Mouse (Mus musculus) common myeloid progenitor, adult 5-6 weeks (primary cell): ENCODE measurements around the gene Atp5c1. TPM values are rescaled to one million over a fixed set of nuclear protein-coding genes. Genes with fewer than 3 reads are reported as not detected.

Experiments used
- ATAC-seq: replicated peaks from 2 replicates; pipeline ENCODE4 v1.8.0; 2016; ENCODE audit warnings: low read depth, mild to moderate bottlenecking, moderate TSS enrichment, inconsistent platforms; ENCODE audit not compliant: poor library complexity, severe bottlenecking
- total RNA-seq: library from RNA; stranded (forward); fragments of 200-1000, 187-1606 nt; gene quantifications from 2 replicates; pipeline ENCODE4 v1.2.3, GENCODE M21; 2017

Atp5c1 gene
- total RNA-seq, 1 experiment from 2014 or later = 446 TPM

DNA sequence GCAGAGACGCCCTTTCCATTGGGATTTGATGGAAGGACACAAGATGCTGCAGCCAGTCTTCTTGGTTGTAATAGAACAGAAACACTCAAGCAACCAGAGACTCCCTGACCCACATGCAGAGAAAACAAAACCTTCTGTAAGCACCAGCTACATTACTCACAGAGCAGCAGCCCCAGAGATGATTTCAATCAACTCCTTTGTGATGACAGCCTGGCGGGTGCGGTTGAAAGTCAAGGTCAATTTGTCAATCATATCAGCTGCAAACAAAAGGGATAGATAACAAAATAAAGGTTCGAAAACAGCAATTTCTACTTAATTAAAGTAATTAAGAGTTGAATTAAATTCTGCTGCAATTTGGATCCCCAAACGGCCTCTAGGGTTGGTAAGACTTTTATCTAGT lies 21.5 kb downstream of the Atp5c1 start:
- no peak for ATAC-seq

DNA sequence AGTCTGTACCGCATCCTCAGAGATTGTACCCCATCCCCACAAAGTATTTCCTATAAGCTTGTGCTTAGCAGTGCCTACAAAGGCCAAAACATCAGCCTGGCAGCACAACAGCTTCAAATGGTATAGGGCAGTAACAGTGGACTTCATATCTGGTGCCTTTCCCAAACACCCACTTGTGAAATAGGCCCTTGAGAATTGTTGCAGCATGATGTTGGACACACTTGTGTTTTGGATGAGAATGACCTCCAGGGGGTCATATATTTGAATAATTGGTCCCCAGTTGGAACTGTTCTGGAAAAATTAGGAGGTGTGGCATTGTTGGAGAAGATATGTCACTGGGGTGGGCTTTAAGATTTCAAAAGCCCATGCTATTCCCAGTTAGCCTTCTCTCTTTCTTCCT lies 28.3 kb downstream of the Atp5c1 start:
- no peak for ATAC-seq

DNA sequence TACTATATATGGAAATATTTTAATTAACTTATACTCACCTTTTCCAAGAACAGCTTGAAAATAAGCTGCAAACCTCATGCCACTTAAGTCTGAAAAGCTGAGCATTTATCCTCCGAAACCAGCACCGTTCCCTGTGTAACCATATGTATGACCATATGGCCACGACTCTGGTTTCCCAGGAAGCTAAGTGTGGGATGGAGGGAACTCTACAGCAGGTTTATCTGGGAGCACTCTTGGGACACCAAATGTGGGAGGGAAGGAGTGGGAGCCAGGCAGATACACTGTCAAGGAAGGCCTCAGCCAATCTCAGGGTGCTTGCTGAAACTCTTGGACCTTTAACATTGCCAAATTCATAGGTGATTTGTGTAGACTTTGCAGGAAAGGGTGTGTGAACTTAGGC lies 29.4 kb downstream of the Atp5c1 start:
- no peak for ATAC-seq

DNA sequence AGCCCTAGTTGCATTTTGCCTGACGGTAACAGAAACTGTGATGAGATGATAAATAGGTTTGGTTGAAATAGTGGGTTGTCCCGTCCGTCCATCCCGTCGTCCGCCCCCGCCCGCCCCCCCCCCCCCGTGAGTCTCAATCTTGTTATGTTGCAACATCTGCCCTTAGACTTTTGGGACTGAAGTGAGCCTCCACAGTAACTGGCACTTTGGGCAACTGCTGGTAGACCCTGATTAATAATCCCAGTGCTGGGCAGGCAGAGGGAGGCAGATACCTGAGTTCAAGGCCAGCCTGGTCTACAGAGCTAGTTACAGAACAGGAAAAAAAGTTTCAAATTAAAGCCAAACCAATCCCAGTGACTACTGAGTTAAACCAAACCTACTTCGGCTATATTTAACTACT lies 30.9 kb downstream of the Atp5c1 start:
- ATAC-seq = no peak

DNA sequence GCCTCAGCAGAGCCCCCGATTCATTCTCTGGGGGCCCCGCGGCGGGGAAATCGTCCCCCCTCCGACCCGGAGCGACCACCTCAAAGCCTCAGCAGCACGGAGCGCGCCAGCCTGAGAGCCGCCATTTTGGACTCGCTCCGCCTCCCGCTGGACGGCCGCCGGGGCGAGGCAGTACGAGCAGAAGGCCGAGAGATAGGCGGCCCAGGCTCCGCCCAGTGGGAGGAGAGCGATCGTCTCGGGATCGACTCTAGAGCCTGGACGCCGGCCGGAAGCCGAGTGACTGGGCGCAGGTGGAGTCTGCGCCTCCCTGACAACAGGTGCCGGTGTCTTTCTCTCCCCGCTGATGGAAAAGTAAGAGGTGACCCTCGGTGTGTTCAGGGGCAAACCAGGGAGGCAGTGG lies 31.8 kb downstream of the Atp5c1 start, which contains the start of gene Taf3:
Gene Taf3 (minus strand): TSS at position 136 of the 400 bp plus-strand sequence.
- peak; percentile 96 for ATAC-seq

DNA sequence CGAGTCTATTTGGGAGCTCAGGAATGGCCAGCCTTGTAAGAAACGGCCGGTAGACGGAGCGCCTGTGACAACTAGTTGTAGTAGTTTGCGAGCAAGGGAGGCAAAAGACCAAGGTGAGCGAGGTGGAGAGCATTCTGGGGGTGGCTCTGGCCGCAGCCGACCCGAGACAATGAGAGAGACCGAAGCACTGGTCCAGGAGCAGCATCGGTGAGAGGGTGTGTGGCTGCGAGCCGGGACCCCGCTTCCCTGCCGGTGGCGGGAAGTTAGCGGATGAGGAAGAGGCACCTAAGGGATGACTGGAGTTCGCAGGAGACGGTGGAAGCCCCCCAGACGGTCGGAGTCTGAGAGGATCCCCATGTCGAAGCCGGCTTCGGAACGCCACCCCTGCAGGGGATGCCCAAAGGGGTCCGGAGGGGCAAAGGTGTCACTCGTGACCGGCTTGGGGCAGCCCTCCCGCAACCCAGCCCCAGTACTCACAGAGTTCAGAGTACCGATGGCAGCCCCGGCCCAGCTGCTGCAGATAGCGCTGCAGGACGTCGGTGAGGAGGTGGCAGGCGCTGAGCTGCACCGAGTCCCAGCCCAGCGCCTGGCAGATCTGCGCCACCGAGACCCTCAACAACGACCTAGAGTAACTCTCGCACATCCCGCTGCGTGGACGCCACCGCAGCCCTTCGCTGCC lies 32.4 kb downstream of the Atp5c1 start:
- ATAC-seq = peak; percentile 45

DNA sequence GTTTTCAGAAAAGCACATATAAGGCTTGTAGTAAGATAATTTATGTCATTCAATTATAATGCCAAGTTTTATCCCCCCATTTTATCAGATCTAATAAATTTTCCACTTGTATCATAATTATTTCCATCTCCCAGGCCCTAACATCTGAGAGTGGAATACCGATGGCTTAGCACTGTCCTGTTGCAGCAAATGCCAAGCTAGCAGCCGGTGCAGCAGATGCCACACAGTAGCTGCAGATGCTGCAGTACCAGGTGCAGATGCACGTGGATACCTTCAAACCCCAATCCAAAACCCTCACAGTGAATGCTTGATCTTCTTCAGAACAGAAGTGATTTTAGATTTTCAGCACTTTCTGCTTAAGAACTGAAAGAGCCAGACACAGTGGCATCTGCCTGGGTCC lies 45.3 kb downstream of the Atp5c1 start:
- no peak for ATAC-seq

DNA sequence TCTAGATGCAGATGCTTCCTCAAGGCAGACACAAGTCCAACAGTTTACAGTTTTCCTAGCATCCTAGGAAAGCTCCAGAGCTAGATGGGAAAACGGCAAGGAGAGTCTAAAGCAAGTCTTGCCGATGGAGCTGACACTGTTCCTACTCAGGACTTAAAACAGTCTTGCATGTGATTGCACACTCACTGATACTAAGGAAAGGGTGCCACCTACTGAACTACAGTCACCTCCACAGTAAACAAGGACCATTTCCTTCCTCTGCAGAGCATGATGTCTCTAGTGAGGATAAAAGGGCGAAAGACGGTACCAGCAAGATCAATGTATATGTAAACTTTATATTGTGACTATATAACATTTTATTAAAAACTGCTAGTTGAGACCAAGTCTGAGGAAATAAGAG lies 46.6 kb downstream of the Atp5c1 start:
- no peak for ATAC-seq

DNA sequence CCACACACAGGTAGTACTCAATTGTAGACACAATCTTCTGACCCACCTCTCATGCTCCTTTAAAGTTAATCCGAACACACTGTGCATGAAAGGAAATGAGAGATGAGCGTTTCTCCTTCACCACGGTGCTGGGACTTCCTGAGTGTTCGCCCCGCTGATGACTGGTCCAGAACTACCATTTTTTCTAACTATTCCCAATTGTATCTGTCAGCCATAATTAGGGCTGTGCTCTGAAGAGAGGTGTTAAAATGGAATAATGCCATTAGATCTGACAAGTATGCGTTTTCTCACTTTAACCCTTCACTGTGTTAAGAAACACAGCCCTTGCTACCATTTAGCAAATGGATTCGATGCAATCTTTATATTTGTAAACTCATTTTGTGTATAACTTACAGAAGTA lies 50.6 kb downstream of the Atp5c1 start:
- no peak for ATAC-seq

DNA sequence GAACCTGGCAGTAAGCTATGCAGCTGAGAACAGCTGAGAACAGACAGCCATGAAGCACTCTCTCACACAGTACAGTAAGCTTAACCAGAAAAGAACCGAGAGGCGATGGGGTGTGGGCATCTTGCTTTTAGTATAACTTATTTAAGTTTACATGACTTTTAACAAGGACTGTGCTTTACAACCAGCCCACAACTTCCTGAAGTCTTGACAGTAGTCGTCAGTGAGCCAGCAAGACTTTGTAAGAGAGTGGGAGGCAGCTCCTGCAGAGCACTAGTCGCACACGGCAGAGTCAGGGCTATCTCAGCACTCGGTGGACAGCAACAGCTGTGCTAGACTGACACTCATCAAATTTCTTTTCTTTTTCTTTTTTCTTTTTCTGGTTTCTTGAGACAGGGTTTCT lies 56.0 kb downstream of the Atp5c1 start:
- peak; percentile 66 for ATAC-seq

DNA sequence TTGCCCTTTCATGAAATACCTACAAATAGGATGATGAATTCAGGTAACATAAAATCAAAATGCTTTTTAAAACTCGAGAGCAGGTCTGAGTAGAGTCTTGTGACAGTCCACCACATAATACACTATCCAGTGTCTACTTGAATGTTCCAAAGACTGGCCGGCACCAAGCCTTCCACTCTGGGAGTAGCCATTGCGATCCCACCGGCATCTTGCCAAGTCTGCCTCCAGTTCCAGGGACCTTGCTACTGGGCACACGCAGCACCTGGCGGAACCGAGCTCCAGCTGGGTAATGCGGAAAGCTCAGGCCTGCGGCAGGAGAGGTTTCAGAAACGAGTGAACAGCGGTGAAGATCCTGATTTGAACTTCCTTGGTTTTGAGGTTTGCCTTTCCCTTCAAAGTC lies 59.0 kb downstream of the Atp5c1 start:
- no peak for ATAC-seq

DNA sequence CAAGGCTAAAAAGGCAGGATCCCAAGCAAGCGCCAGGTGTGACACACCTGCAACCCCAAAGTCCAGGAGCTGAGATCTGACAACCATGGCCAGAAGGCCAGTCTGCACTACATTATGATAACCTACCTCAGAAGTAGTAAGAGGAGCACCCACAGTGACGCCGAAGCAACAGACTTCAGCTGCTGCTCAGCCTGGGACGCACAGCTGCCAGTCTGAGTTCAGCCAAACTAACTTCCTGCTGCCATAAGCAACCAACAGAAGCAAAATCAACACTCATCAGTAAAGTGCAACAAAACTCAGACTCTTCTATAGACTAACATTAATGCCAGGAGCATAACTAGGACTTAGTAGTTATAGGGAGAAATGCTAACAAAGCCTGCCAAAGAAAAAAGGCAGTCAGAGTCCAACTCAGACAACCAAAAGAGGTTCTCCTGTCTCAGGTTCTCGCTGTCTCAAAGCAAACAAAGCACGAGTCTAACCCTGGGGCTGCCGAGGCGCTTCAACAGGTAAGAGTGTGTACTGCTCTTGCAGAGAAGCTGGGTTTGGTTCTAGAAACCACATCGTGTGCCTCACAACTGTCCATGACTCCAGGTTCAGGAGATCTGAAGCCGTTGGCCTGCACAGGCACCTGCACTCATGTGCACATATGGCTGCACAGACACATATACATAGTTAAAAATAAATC lies 65.2 kb downstream of the Atp5c1 start:
- ATAC-seq = no peak

DNA sequence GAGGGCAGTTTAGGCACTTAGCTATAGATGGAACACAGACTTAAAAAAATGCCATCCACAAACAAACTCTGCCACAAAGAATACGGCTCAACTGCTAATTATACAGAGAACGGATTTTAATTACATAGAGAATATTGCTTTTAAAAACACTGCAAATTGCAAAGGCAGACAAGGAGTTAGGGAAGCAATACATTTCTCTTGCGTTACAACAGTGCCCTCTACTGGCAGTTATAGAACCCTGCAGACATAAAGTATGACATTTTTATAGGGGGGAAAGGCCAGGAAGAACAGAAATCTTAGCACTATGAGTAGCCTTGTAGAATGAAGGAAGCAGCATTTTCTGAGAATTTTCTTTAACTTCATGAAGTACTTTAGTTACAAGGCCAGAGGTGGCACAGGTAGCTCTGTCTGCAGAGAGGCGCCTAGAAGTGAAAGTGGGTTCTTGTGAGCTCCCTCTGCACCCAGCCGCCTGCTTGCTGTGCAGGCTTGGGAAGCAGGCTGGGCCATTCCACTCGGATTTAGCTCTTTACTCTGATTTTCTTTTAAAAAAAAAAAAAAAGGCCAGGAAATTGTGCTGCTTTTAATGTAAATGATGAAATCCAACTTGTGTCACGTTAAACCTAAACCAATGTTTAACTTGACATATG lies 69.9 kb downstream of the Atp5c1 start:
- peak; percentile 81 for ATAC-seq

DNA sequence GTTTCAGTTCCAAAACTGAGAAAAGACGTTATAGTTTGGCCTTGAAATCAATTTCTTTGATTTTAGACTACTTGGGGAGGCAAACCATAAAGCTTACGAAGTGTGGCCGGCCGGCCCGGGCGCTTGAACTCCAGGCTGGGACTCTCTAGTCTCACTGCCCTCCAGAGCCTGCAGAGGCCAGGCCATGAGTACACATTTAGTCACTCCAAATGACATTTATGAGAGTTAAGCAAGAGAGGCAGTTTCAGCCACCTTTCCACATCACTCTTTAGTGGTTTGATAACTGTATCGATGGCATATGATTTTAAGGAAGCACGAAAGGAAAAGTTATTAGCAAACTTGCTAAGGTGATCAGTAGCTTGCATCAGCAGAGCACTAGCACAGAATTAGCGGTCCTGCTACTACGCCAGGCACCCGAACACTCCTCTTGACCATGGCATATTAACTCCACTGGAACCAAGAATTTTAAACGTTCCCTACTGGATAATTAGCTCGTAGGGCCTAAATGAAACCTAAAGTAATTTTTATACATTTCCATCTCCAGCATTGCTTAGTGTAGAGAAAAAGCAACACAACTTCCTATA lies 70.5 kb downstream of the Atp5c1 start:
- ATAC-seq = 0 out of 2 replicates have a peak, but pooled peaks have one; percentile 9

DNA sequence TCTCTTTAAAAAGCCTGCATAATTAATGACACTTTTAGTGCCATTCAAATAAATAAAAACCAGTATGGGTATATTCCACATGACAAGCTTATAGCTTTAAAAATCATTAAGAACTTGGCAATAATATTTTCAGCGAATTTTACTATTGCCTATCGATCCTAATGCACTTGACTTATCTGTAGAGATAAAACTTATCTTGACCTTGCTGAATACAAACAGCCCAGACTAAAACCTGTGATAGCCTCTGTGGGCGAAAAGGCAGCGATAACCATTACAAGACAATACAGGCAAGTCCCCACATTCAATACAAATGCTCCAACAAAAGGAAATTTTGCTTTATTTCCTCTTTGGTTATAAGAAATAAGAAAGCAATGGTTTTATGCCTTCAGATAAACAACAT lies 71.7 kb downstream of the Atp5c1 start:
- ATAC-seq = no peak

Other genes with a start within 250 kb of the Atp5c1 start
- not detected in 2 replicates for gene 4930412O13Rik, start 199.3 kb downstream of the Atp5c1 start, total RNA-seq
- not detected in 2 replicates for gene 9230102O04Rik, start 191.0 kb downstream of the Atp5c1 start, total RNA-seq
- 0.24 and 1.1 TPM in 2 replicates for gene Gata3, start 190.5 kb downstream of the Atp5c1 start, total RNA-seq
- gene Taf3, start 31.9 kb downstream of the Atp5c1 start, total RNA-seq = 11.7 and 13.8 TPM in 2 replicates
- 34.5 and 42.6 TPM in 2 replicates for gene Kin, start 83 bp upstream of the Atp5c1 start, total RNA-seq
- gene Itih2, start 50.9 kb upstream of the Atp5c1 start, total RNA-seq = not detected in 2 replicates
- 17.2 and 19.9 TPM in 2 replicates for gene Itih5, start 73.1 kb upstream of the Atp5c1 start, total RNA-seq